Mouse (Mus musculus) ovary, postnatal 10 days (tissue): Measurements from ENCODE around the gene Foxa3.

Source experiments
- DNase-seq: peaks from one replicate; pipeline ENCODE4 v3.0.0; 2022; ENCODE audit warnings: low spot score

Gene Foxa3

DNA sequence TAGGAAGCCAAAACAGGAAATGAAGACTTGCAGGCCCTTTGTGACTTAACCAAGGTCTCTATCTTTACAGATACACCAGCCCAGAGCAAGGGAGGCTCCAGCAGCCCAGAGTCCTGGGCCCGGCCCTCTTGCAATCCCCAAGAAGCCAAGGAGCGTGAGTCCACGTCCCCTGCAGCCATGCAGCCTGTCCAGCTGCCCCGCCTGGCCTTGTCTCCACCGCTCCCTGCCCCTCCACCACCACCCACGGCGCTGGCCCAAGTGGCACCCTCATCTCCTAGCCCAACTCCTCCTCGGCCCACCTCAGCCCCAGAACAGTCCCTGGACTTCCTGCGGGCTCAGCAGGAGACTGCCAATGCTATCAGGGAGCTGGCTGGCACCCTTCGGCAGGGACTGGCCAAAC lies 22.9 kb downstream of the Foxa3 start:
- no peak for DNase-seq

DNA sequence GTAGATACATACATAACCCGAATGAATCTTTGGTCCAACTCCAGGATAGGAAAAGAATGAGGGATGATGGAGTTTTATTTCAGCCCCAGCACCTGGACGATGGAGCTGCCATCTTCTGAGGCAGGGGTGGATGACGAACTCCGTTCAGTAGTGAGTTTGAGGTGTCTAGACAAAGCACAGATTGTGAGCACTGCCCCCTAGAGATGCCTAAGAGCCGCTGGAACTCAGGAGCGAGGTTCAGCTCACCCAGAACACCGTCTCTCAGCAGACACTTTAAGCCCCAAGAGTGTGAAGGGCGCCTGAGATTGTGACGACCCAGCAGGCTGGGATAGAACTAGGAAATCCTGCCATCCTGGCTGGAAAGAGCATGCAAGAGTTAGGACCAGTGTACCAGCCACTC lies 24.5 kb downstream of the Foxa3 start:
- no peak for DNase-seq

DNA sequence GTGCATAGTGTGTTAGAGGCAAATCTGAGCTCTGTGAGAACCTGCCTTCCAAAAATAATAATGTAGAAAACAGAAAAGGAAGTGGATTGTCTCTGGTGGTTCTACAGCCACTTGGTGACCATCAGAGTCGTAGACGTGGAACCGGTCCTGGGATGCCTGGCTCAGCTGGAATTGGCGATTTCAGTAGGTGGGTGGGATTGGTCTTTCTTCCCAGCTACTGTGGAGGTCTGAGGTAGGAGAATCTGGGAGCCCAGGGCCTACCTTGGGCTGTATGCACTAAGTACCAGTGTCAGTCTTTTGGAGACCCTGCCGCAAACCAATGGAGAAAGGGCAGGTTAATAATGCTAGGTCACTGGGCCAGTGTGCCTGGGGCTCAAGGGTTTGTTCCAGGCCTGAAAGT lies 30.3 kb downstream of the Foxa3 start:
- DNase-seq: no peak

DNA sequence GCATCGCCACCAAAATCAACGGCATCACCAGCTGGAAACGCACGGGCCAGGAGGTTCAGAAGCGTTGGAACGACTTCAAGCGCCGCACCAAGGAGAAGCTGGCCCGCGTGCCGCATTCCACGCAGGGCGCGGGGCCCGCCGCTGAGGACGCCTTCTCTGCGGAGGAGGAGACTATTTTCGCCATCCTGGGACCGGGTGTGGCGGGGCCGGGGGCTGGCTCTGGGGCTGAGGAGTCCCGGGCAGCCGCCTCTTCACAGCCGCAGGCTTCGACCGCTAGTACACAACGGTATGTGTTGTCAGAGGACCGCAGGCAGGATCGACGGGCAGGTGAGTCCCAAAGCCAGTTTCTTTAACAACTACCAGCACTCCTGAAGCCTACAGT lies 31.1 kb downstream of the Foxa3 start:
- DNase-seq: no peak

DNA sequence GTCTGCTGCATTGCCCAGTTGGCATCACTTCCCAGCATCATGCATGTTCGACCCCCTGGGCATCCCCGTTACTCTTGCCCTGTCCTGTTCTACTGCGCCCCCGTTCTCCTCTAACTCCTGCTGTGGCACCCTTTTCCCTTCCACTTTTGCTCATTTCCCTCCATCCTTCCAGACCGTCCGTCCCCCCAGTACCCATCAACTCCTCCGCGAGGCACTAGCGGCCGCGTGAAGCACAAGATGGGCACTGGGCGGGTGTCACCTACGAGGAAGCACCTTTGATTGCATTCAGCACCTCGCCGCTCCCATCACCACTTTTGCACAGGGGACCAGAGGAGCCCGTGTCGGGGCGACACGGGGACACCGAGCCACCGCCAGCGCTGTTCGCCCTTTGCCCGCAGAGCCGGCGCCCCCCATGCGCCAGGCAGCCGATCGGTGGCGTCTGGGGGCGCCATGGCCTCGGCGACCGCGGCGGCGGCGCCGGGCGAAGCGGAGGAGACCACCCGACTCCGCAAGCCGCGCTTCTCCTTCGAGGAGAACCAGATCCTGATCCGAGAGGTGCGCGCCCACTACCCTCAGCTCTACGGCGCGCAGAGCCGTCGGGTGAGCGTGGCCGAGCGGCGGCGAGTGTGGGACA lies 31.6 kb downstream of the Foxa3 start:
- no peak for DNase-seq

DNA sequence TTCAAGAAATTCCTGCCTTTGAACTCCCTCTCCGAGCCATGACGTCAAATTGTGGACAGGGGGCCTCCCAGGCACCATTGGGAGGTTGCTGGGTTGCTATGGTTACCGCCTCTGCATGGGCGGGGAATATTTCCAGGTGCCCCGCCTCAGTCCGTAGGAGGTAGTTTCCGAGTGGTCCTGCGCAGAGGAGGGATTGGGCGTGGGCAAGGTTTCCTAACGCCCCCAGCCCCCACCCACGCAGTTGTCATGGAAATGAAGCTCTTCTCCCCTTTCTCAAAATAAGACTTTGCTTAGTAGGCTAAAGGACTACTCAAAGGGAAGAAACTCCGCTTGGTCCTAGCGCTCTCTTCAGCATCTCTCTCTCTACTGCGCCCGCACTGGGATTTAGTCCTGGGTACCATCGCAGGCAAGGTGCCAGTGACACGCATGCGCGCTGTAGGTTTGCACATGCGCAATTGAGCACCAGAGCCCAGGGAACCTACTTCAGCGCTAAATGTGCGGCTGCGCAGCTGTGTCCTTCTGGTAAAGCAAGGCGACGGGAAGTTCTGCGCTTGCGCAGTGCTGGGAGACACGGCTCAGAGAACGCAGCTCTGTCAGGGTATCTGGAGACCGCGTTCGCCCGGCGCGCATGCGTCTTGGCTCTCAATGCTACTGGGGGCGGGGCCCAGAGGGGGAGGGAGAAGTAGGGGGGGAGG lies 32.6 kb downstream of the Foxa3 start, which contains the start of gene Mypop:
Gene Mypop (plus strand): TSS at position 645 of the 695 bp plus-strand sequence.
- peak; percentile 99 for DNase-seq

DNA sequence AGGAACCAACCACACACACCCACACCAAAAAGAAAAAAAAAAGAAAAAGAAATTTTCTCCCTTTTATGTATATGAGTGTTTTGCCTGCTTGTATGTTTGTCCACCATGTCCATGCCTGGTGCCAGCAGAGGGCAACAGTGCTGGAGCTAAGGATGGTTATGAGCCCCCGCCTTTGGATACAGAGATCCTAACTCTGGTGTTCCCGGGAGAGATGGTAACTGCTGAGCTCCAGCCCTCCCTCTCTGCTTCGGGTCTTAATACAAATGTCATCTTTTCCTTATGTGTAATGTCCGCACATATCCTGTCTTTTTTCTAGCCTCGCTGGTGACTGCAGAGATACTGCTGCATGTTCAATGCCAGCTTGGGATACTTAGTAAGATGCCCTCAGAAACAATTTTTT lies 33.3 kb downstream of the Foxa3 start:
- DNase-seq: no peak

DNA sequence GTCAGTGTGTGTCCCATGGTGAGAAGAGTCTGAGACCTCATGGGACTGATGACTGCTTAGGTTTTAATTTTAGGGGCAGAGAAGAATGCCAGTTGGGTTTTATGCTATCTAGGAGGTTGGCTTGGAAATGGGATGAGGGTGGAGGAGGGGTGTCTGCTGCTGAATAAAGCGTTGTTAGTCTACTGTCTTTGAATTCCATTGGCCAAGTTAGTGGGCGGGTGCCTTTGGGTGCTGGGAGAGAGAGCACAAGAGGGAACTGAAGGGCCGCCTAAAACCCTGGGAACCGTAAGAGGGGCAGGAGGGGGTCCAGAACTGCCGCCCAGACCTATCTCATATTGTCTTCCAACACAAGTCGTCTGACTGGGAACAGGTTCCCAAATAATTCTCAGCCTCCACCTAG lies 34.6 kb downstream of the Foxa3 start:
- DNase-seq: no peak

DNA sequence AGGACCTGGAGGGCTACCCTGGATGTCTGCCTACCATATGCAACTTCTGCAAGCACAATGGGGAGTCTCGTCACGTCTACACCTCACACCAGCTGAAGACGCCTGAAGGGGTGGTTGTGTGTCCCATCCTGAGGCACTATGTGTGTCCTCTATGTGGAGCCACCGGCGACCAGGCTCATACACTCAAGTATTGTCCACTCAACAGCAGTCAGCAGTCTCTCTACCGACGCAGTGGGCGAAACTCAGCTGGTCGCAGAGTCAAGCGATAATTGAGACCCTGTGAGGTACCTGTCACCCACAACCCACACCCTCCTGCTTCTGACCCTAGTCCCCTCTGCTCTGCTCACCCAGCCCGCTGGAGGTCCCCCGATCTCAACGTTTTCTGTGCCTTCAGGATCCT lies 35.6 kb downstream of the Foxa3 start:
- no peak for DNase-seq

DNA sequence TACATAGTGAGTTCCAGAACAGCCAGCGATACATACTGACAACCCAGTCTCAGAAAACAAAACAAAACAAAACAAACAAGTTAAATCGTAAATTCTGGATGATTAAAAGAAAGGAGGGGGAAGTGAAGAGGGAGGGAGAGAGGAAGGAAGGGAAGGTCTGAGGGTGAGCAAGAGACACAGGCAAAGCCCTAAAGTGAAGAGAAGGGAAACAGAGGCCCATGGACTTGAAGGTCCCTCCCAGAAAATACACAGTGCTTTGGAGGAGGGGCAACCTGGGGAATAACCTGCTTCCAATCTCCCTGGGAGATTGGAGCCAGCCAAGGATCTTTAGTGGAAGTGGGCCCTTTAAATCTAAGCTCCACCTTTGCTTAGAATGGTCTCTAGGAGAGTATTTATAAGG lies 36.2 kb downstream of the Foxa3 start, which contains the start of gene Nanos2:
Gene Nanos2 (plus strand): TSS at position 301 of the 400 bp plus-strand sequence.
- no peak for DNase-seq

DNA sequence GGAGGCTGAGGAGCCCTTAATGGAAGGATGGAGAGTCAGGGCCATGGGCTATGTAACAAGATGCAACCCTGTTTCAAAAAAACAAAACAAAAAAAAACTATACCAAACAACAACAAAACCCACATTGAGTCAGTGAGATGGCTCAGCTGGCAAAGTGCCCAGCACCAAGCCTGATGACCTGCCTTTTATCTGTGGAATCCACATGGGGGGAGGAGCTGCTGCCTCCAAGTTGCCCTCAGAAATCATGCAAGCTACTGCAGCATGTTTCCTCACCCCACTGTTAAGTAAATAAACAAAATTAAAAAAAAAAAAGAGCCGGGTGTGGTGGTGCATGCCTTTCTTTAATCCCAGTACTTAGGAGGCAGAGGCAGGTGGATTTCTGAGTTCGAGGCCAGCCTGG lies 36.8 kb downstream of the Foxa3 start:
- DNase-seq: no peak

DNA sequence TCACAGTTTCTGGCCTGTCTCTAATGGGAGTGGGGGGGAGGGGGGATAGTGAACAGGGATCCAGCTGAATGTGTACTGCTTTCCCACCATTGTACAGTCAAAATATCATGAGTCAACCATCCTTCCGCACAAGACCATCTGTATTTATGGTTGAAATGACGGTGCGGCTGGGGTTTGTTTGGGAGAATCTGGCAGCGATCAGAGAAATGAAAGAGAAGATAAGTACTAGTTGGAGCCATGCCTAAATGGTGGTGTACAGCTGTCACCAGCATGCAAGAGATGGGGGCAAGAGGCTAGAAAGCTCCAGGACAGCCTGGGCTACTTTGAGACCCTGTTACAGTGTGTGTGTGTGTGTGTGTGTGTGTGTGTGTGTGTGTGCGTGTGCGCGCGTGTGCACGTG lies 45.0 kb downstream of the Foxa3 start:
- DNase-seq: no peak

DNA sequence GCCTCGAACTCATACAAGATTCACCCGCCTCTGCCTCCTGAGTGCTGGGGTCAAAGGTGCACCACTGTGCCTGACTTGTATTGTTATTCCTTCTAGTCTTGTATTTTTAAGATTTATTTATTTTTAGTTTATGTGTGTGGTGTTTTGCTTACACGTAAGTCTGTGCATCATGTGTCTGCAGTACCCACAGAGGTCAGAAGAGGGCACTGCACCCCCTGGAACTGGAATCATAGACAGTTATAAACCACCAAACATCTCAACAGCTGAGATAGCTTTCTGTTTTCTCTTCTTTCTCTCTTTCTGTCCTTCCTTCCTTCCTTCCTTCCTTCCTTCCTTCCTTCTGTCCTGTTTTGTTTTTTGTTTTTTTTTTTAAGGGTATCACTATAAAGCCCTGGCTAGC lies 52.4 kb downstream of the Foxa3 start:
- no peak for DNase-seq

DNA sequence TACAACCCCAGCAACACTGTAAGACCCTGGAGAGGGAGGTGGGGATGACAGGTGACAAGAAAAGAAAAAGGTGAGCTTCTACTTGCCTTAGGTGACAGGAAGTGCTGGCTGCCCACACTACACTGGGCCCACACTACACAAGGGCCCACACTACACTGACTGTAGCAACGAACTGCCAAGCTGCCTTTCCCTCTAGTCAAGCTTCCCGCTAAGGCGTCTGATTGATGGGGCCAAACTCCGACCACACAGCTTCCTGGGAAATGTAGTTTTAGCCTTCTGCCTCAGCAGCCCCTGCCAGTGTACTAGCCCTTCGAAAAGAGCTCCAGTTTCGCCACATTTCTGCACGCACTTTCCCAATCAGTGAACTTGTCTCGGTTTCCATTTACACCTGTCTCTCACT lies 55.7 kb downstream of the Foxa3 start:
- DNase-seq: no peak

DNA sequence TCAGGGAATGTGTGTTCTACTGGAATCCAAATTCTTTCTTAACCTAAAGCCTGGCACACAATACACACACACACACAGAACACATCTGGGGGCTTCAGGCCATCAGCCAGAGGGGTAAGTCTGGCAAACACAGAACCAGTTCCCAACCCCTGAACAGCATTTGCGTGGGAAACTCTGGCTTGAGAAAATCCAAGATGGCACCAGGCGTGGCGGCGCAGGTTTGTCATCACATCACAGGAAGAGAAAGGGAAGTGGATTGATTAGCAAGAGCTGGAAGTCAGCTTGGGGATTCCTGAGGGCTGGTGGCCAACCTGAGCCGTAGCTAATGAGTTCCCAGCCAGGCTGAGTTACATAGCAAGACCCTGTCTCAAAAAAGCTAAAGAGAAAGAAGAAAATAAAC lies 58.0 kb downstream of the Foxa3 start:
- no peak for DNase-seq

DNA sequence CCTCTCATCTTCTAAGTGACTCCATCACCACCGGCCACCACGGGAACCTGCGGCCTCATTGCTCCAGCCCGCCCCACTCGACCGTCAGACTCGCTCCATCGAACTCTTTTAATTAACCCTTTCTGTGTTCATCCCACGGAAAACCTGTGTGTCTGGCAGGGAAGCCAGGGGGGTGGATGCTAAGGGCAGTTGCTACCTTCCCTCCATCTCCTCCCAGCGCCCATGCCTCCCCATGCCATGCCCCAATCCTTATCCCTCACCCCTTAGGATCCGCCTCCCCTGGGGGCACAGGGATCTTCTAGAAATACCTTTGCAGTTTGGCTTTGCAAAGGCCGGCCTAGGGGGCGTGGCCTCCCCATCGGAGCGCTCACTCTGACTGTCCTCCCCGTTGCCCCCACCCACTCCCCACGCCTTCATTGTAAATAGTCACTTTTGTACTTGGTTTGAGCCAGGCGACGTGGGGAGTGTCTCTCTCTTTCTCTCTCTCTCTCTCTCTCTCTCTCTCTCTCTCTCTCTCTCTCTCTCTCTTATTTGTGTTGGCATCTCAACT lies 60.0 kb downstream of the Foxa3 start:
- DNase-seq: no peak
